Mouse (Mus musculus): ENCODE results near the gene Tlx1.

DNA sequence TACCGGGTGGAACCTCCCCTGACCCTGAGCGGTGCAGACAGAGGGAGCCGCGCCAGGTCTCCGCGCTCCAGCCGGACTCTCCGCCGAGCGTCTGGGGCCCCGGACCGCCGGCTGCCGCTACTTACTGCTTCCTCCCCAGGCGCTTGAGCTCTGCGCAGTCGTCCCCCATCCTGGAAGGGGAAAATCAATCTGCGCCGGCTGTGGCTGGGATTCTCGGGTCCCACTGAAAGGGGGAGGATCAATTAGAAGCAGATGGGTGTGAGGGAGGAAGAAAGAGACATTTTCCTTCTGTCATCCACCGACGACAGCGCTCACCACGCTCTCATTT is 3.5 kb downstream of the Tlx1 start:
- TF ChIP-seq CTCF (conservative IDR thresholded peaks at IDR 0.05; ENCODE audit: low read length) (no peak), POU5F1 (IDR thresholded peaks at IDR 0.05; ENCODE audit: borderline replicate concordance, low read length) (no peak), NANOG (IDR thresholded peaks at IDR 0.05; ENCODE audit: borderline replicate concordance, low read length) (no peak)
